Mouse (Mus musculus) left cerebral cortex, postnatal 36 days (tissue): ENCODE measurements around the gene Kyat1. TPM values are rescaled to one million over a fixed set of nuclear protein-coding genes. Genes with fewer than 3 reads are reported as not detected.

ENCODE experiments used
- total RNA-seq, 2 experiments: library from RNA; stranded (reverse); gene quantifications; 2 replicates each; pipeline ENCODE4 v1.2.3; 2021

Gene Kyat1
- total RNA-seq, 2 experiments from 2014 or later, result 14.2 to 15.4 TPM

Other genes with a start within 250 kb of the Kyat1 start
- 100 to 1,000 TPM; 880 to 891 TPM for gene Sptan1, start 240.3 kb downstream of the Kyat1 start, total RNA-seq
- gene Wdr34, start 157.0 kb downstream of the Kyat1 start, total RNA-seq, result 10 to 100 TPM; 38.6 to 40.8 TPM
- 100 to 1,000 TPM; 180 to 185 TPM for gene Set, start 148.5 kb downstream of the Kyat1 start, total RNA-seq
- 1 to 10 TPM; 1.1 to 2.9 TPM for gene Pkn3, start 128.2 kb downstream of the Kyat1 start, total RNA-seq
- 1 to 10 TPM; 7.2 to 8.6 TPM for gene Zdhhc12, start 112.2 kb downstream of the Kyat1 start, total RNA-seq
- gene Zer1, start 81.3 kb downstream of the Kyat1 start, total RNA-seq, result 100 to 1,000 TPM; 154 to 161 TPM
- 10 to 100 TPM; 48.0 to 63.9 TPM for gene Tbc1d13, start 72.1 kb downstream of the Kyat1 start, total RNA-seq
- gene Endog, start 34.4 kb downstream of the Kyat1 start, total RNA-seq, result 10 to 100 TPM; 19.3 to 25.0 TPM
- gene Spout1, start 27.4 kb downstream of the Kyat1 start, total RNA-seq, result 10 to 100 TPM; 36.8 to 37.4 TPM
- gene Lrrc8a, start 31.9 kb upstream of the Kyat1 start, total RNA-seq, result 10 to 100 TPM; 59.6 to 62.3 TPM
- gene Gm28035, start 34.7 kb upstream of the Kyat1 start, total RNA-seq, result 10 to 100 TPM in 1 of 2 experiments, 1 to 10 TPM in 1; 7.8 to 13.6 TPM
- 10 to 100 TPM; 13.8 to 26.5 TPM for gene Phyhd1, start 60.4 kb upstream of the Kyat1 start, total RNA-seq
- not detected for gene Gm28038, start 75.2 kb upstream of the Kyat1 start, total RNA-seq
- 10 to 100 TPM; 22.3 to 28.8 TPM for gene Dolk, start 80.5 kb upstream of the Kyat1 start, total RNA-seq
- 10 to 100 TPM; 17.7 to 26.0 TPM for gene Nup188, start 80.5 kb upstream of the Kyat1 start, total RNA-seq
- gene Sh3glb2, start 153.5 kb upstream of the Kyat1 start, total RNA-seq, result 100 to 1,000 TPM; 267 to 316 TPM
- 100 to 1,000 TPM; 106 to 124 TPM for gene Miga2, start 158.4 kb upstream of the Kyat1 start, total RNA-seq
- gene Dolpp1, start 186.4 kb upstream of the Kyat1 start, total RNA-seq, result 10 to 100 TPM; 24.4 to 27.0 TPM
- 10 to 100 TPM; 46.3 to 54.5 TPM for gene Crat, start 210.0 kb upstream of the Kyat1 start, total RNA-seq
- 100 to 1,000 TPM; 175 to 182 TPM for gene Ptpa, start 210.2 kb upstream of the Kyat1 start, total RNA-seq